Mouse (Mus musculus) intestine, postnatal 0 days (tissue): ENCODE results near the gene Glyctk. TPM values are rescaled to one million over a fixed set of nuclear protein-coding genes. Genes with fewer than 3 reads are reported as not detected.
A peak's percentile ranks its signal among the peaks of the same experiment; 100 is the strongest.

ENCODE experiments used
- ATAC-seq: fragments of 200-750 bp; cut with Nextera tagmentation; 2 replicates; pipeline ENCODE4 v1.8.0; 2017; ENCODE audit warnings: mild to moderate bottlenecking, moderate TSS enrichment, moderate library complexity
- H3K27ac ChIP-seq: fragments of 300-500 bp; sonication (generic); 2 replicates; pipeline ENCODE4 v1.5.1; 2014; ENCODE audit warnings: mild to moderate bottlenecking, low read depth, low read length, moderate library complexity
- H3K27me3 ChIP-seq: fragments of 300-500 bp; sonication (generic); replicated peaks from 2 replicates; pipeline ENCODE4 v1.6.1; 2014; ENCODE audit warnings: low read length, mixed read lengths; ENCODE audit not compliant: control insufficient read depth, insufficient read depth
- H3K36me3 ChIP-seq: fragments of 300-500 bp; sonication (generic); 2 replicates; pipeline ENCODE4 v1.6.1; 2014; ENCODE audit warnings: mild to moderate bottlenecking, moderate library complexity; ENCODE audit not compliant: control insufficient read depth, insufficient read depth
- H3K4me1 ChIP-seq: fragments of 300-500 bp; sonication (generic); replicated peaks from 2 replicates; pipeline ENCODE4 v1.6.1; 2014; ENCODE audit warnings: antibody characterized with exemption, low read length, mixed read lengths; ENCODE audit not compliant: control insufficient read depth, insufficient read depth
- H3K4me2 ChIP-seq: fragments of 300-500 bp; sonication (generic); replicated peaks from 2 replicates; pipeline ENCODE4 v1.6.1; 2014; ENCODE audit warnings: low read depth, mild to moderate bottlenecking, moderate library complexity
- H3K4me3 ChIP-seq: fragments of 300-500 bp; sonication (generic); 2 replicates; pipeline ENCODE4 v1.5.1; 2014; ENCODE audit warnings: low read depth, low read length
- H3K9ac ChIP-seq: fragments of 300-500 bp; sonication (generic); 2 replicates; pipeline ENCODE4 v1.6.1; 2014; ENCODE audit warnings: mild to moderate bottlenecking, low read depth, low read length
- H3K9me3 ChIP-seq: fragments of 300-500 bp; sonication (generic); 2 replicates; pipeline ENCODE4 v1.6.1; 2016; ENCODE audit warnings: mixed run types; ENCODE audit not compliant: control insufficient read depth
- CTCF ChIP-seq: sonication (generic); IDR thresholded peaks from 2 replicates; pipeline ENCODE4 v1.5.1; 2016; ENCODE audit warnings: low read depth, mild to moderate bottlenecking, control low read depth, antibody characterized with exemption, moderate library complexity
- WGBS: fragments of 180-500 bp; shearing (Covaris S2); extraction: QIAGEN DNeasy Blood & Tissue Kit; methylation state at CpG from one replicate; pipeline ENCODE4 v1.1.7; 2014; 5-methylcytosine and 5-hydroxymethylcytosine counted together
- polyA plus RNA-seq: library from polyadenylated mRNA; unstranded; fragments of >200 nt; fragmentation: Nextera tagmentation; extraction: Ambion mirVana; gene quantifications from 2 replicates; pipeline ENCODE4 v1.2.1, GENCODE M21; 2015

Gene Glyctk
- polyA plus RNA-seq, 1 experiment from 2014 or later = 17.4 TPM

DNA sequence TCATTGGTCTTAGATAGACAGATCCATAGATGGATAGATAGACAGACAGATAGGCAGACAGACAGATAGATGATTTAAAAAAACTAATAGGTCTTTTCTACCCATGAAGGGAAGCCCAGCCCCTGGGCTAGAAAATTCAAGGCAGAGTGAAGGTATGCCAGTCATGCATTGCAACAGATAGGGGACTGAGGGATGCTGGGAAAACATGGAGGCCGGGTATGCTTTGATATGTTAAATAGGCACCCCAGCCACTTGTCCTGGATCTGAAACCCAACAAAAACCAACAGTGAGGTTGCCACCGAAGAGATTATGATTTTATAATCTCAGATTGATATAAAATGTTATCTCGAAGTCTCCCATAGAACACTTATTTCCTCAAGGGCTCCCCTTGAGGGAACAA is 9.3 kb upstream of the Glyctk start:
- TF ChIP-seq CTCF = no peak
- Histone ChIP-seq H3K36me3 (no peaks in the 10 kb centered on the region), H3K4me3 (no peak overlapping the region), H3K9me3 (no peaks in the 10 kb centered on the region), H3K27me3 (no peaks in the 10 kb centered on the region), H3K27ac (no peak overlapping the region), H3K9ac (no peak overlapping the region), H3K4me2 (no peak overlapping the region), H3K4me1 (0 out of 2 replicates have a peak, but pooled peaks cover 5% of the 10 kb centered on the region)
- WGBS = 66% methylated on average over 3 of the region's 3 CpGs
- ATAC-seq = no peak

DNA sequence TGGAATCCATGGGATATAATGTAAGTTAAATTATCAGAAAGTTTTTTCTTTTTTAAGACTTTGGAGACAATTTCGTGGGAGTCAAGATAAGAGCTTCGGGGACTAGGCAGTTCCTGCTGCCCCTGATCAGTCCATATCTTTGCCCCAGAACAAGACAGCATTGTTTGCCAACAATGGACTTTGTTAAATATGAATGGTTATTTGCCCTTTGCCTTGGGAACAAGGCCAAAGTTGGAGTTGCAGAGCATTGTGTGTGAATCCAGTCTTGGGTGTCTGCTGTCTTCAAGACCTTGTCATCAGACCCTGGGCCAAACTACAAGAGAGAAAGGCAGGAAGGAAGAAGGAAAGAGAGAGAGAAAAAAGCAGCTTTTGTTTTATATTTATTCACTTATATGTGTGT is 8.8 kb upstream of the Glyctk start:
- Histone ChIP-seq H3K4me1 (0 out of 2 replicates have a peak, but pooled peaks cover 5% of the 10 kb centered on the region), H3K4me3 (no peak overlapping the region), H3K27ac (no peak overlapping the region), H3K4me2 (no peak overlapping the region), H3K9me3 (no peaks in the 10 kb centered on the region), H3K27me3 (no peaks in the 10 kb centered on the region), H3K9ac (no peak overlapping the region), H3K36me3 (no peaks in the 10 kb centered on the region)
- no peak for TF ChIP-seq CTCF
- WGBS = 41% methylated on average over 2 of the region's 2 CpGs
- no peak for ATAC-seq

DNA sequence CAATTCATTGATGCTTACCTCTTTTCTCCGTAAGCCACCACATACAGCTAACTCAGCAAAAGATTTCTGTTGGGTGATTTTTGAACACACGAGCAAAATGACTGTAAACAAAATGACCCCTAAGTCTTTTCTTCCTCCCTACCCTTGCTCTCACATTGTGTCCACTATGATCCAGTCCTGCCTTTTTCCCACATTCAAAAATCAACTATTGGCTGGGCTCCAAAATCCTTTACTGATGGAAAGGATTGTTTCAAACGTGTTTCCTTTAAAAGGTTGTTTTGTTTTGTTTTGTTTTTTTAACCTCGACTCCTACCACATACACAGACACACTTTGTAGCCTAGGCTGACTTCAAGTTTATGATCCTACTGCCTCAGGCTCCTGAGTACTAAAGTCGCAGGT is 2.5 kb upstream of the Glyctk start:
- WGBS = 40% methylated on average over 5 of the region's 5 CpGs
- H3K9ac ChIP-seq = peak overlapping the region; percentile 58; the same call in 1 of the 2 replicates
- H3K4me3 ChIP-seq = peak overlapping the region; percentile 47
- H3K9me3 ChIP-seq = no peaks in the 10 kb centered on the region
- TF ChIP-seq CTCF = no peak
- no peaks in the 10 kb centered on the region for H3K27me3 ChIP-seq
- no peaks in the 10 kb centered on the region for H3K4me1 ChIP-seq
- no peaks in the 10 kb centered on the region for H3K36me3 ChIP-seq
- no peak for ATAC-seq
- H3K27ac ChIP-seq = peak overlapping the region; percentile 96
- peak overlapping the region; percentile 59 for H3K4me2 ChIP-seq

DNA sequence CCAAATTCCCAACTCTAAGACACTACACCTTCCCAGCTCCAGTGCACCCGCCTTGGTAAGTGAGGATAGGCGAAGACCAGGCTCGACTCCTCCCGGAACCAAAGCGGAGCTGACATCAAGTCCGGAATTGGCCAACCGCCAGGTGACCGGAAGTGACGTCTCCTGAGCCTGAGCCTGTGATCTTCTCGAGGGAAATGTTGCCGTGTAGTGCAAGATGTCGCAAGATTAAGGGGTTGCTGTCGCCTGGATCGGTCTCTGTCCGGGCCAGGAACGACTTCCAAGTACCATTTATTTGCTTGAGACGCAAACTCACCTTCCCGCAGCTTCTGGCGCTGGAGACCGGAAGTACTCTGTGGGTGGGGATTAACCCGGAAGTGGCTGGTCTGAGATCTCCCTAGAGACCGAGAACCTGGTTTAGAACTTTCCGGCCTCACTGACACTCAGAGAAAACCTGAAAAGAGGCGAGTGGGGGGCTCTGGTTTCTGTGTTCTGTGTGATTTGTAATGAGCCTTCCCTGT is 1.9 kb upstream of the Glyctk start:
- H3K9me3 ChIP-seq = no peaks in the 10 kb centered on the region
- no peaks in the 10 kb centered on the region for H3K36me3 ChIP-seq
- peak overlapping the region; percentile 59 for H3K4me2 ChIP-seq
- TF ChIP-seq CTCF = no peak
- H3K4me3 ChIP-seq = peak overlapping the region; percentile 47
- H3K27ac ChIP-seq = peak overlapping the region; percentile 96
- ATAC-seq = peak; percentile 68
- 4% methylated on average over 24 of the region's 24 CpGs for WGBS
- no peaks in the 10 kb centered on the region for H3K27me3 ChIP-seq
- no peaks in the 10 kb centered on the region for H3K4me1 ChIP-seq
- H3K9ac ChIP-seq = peak overlapping the region; percentile 58

DNA sequence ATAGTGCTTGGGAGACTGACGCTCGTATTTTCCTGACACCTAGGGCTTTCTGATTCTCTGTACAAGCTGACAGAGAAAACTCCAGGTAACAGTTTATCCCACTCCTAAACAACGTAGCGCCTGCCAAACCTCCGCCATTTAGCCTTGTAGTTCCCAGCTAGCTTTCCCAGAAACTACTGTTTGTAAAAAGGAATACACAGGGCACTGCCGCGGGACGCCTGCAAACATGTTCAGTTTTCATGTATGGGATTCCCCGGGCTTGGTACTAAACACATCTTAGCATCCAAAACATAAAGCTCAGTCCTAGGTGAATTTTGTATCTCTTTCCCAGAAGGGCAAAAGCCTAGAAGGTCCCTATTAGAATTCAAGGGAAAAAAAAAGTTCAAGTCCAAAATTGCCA is 1.3 kb upstream of the Glyctk start:
- WGBS = 80% methylated on average over 9 of the region's 9 CpGs
- ATAC-seq = no peak
- no peak for TF ChIP-seq CTCF

DNA sequence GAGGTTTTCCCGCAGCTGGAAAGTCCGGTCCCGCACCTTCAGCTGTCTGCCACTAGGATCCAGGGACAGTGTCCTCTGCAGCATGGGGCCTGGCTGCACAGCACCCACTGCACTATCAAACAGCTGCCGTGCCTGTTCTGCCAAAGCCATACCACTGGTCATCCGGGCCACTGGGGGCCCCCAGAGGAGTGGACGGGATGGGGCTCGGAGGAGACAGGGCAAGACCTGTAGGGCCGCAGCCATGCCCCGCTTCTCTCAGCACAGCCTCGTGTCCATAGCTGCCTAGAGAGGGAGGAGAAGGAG is 364 bp downstream of the Glyctk start:
- peak overlapping the region; percentile 46 for H3K4me2 ChIP-seq
- H3K4me1 ChIP-seq = no peaks in the 10 kb centered on the region
- H3K27ac ChIP-seq = peak overlapping the region; percentile 69; the same call in 1 of the 2 replicates
- H3K9ac ChIP-seq = 0 out of 2 replicates have a peak overlapping the region, but pooled peaks have one; percentile 22
- H3K36me3 ChIP-seq = no peaks in the 10 kb centered on the region
- H3K9me3 ChIP-seq = no peaks in the 10 kb centered on the region
- no peaks in the 10 kb centered on the region for H3K27me3 ChIP-seq
- peak overlapping the region; percentile 29 for H3K4me3 ChIP-seq
- peak; percentile 2; the same call in 1 of the 2 replicates for ATAC-seq
- TF ChIP-seq CTCF = no peak; the same call in 1 of the 2 replicates
- WGBS = 81% methylated on average over 10 of the region's 10 CpGs

More for the DNA sequence above, 1.3 kb upstream of the Glyctk start:
- no peak overlapping the region for H3K4me3 ChIP-seq
- no peak overlapping the region for H3K27ac ChIP-seq
- peak overlapping the region; percentile 59; the same call in 1 of the 2 replicates for H3K4me2 ChIP-seq
- H3K27me3 ChIP-seq = no peaks in the 10 kb centered on the region
- H3K9me3 ChIP-seq = no peaks in the 10 kb centered on the region
- H3K36me3 ChIP-seq = no peaks in the 10 kb centered on the region
- no peaks in the 10 kb centered on the region for H3K4me1 ChIP-seq
- no peak overlapping the region for H3K9ac ChIP-seq
